Mouse (Mus musculus) A20 (cell line): ENCODE results near the gene Gm6583.
A peak's percentile ranks its signal among the peaks of the same experiment; 100 is the strongest.

Experiments used
- DNase-seq: peaks from one replicate; pipeline ENCODE4 v3.0.0-alpha.2; 2011; ENCODE audit warnings: low read depth, low spot score

Gm6583 gene

DNA sequence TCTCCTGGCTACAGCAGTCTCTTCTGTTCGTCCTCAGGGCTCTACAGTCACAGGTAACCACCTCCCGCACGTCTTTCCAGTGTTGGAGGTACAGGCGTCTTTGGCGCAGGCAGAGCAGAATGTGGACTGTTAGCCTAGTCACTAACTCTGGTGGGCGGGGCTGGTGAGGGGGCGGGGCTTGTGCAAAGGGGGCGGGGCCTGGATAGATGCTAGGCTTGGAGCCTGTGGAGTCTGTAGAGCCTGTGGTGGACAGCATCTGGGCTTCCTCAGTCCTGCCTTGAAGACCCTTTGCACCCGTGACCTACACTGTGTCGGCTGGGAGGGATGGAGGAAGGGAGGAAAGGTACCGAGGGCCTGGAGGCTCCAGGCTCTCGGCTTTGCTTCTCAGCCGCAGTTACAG lies at the start of gene Gm6583:
Gene Gm6583 (minus strand): TSS at position 124 of the 400 bp plus-strand sequence.
- no peak for DNase-seq

DNA sequence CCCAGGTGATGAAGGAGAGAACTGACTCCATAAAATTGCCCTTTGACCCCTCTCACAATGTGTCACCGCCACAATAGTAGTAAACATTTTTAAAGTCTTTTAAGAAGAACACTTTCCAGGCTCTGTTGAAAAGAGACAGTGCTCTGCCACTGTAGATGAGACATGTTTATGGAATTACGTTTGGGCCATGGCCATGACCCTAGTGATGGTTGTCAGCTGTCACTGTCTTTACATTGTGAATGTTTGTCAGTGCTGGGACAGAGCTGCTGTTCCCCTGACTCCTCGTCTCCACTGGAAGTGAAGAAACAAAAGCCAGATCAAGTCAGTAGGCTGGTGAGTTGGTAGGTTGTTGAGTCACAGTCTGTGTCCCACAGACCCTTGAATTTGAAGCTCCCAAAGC lies 46.6 kb upstream of the Gm6583 start:
- DNase-seq: no peak

DNA sequence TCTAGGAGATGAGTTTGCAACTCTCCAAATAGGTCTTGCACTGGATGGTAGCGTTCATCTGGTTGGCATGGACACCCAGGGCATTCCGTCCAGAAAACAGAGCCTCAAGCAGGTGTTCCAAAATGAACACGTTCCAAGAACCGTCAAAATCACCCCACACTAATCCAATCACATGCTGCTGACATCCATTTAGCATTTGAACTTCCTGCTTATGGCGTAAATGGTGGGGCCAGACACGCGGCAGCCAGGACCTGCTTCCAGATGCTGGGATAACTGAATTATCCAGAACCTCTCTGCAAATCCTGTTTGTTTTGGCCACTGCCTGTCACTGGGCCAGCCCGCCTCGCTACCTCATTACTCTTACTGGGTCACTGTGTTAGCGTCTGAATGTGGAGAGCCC lies 43.5 kb upstream of the Gm6583 start:
- no peak for DNase-seq

DNA sequence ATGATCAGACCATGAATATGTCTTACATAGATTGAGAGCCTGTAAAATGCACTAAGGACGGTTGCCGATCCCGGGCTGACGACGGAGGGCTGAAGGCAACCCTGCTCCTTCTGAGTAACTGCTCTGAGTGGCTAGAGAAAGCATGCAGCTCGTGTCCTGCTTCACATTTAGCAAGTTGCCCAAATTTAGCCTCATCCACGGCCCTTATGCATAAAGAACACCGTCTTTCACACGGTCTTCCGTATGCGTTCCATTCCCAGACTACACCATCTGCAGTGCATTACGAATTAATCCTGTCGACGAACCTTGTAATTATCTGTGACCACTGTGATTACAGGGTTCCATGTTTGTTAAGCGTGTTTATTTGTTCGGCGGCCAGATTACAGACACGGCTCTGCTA lies 40.2 kb upstream of the Gm6583 start:
- DNase-seq: no peak

DNA sequence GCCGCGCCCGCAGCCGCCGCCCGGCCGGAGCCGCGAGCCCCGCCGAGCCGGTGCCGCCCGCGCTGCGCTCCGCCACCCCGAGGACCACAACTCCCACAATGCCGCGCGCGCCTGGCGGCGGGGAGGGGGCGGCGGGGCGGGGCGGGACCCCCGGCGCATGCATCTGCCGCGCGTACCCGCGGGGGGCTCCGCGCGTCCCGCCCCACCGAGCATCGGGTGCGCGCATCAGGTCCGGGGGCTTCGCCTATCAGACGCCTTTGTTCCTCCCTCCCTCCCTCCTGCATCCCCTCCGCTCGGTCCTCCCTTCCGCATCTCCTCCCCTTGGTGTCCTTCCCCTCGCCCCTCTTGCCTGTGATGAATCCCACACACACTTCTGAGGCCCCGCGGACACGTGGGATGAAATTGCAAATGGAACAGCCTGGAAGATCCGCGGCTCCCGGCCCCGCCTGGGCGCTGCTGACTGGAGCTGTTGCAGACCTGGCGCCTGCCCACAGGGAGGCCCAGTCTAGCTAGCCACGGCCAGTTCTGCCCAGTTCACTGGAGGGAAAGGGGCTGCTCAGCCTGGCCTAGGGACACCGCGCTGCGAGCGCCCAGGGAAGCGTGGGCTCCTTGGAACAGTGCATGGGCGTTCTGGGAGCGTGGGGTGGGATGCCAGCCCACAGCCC lies 39.1 kb upstream of the Gm6583 start, which contains the start of gene Asphd2:
Gene Asphd2 (minus strand): TSS at position 88 of the 665 bp plus-strand sequence.
- no peak for DNase-seq

DNA sequence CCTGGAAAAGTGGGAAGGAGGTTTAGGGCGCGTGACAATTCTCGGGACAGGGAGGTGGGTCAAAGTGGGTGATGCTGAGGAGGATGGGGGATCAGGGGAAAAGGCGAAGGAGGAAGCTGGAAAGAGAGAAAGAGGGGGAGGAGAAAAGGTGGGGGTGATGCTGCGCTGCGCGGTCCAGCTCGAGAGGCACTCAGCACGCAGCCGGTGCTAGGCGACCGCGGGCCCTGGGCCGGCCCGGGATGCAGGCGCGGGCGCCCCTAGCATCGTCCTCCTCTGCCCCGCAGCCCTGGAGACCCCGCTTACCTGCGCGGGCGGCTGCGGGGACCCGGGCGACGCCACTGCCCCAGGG lies 38.6 kb upstream of the Gm6583 start:
- no peak for DNase-seq

DNA sequence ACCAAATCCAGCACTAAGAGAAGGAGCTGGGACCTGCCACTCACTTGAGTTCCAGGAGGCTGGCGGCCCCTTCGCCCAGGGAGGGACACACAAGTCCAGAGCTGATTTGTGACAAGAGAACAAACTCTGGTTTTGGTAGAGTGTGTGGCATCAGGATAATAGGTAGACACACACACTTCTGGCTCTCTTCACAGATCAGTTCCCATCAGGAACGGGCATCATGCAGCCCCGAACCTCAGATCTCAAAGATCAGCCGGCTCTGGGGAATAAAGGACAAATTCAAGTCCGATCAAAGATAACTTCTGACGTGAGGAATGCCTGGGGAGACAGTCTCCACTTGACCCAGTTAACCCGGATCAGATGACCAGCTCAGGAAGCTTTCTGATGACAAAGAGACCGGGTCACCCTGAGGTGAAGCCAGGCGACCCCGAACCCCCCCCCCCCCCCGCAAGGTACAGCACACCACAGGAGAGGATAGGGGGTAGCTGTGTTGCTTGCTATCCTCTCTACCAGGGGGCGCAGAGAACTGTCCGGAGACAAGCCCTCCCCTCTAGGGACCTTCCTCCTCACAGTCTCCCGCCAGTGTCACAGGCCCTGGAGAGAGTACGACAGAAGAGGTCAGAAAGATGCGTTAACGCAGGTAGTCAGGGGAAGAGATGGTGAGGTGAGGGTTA lies 38.0 kb upstream of the Gm6583 start:
- no peak for DNase-seq

DNA sequence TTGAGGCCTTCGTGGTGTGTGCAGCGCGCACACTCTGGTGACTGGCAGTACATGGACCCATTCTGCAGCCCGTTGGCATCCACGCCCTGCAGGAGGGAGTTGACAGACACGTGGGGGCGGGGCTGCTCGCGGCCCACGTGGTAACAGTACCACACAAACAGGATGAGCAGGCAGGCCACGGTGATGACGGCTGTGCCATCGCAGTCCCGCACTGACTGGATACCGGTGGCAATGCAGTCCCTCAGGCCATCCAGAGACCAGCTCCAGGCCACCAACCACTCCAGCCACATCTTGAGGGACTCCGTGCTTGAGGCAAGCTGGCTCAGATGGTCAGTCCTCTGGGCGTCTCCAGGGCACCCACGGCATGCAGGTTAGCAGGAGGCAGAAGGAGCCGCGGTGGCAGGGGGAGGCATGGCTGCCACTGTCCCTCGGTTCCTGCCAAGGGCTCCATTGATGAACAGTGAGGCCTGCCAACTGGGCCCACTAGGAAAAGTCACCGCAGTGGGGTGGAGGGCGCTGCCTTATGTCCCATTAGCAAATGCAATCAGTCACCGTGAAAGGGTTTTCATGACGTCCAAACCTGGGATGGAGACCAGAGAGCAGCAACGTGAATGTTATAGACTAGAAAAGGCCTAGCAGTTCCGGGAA lies 36.0 kb upstream of the Gm6583 start:
- DNase-seq: no peak

DNA sequence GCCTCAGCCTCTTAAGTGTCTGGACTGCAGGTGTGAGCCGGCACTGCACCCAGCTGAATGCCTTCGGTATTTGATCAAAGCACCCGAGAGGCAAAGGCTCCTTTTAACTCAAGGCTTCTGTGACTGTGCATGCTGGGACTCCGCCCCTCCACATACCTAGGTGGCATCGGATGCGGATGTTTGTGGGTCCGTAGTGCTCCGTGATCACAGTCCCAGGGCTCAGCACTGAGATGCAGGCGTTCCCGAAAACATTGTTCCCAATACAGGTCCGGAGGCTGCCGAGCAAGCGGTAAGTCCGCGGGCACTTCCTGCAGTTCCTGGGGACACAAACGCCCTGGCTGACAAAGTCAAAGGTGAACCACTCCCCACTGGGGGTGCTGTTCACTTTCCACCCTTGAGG lies 35.2 kb upstream of the Gm6583 start:
- DNase-seq: no peak

DNA sequence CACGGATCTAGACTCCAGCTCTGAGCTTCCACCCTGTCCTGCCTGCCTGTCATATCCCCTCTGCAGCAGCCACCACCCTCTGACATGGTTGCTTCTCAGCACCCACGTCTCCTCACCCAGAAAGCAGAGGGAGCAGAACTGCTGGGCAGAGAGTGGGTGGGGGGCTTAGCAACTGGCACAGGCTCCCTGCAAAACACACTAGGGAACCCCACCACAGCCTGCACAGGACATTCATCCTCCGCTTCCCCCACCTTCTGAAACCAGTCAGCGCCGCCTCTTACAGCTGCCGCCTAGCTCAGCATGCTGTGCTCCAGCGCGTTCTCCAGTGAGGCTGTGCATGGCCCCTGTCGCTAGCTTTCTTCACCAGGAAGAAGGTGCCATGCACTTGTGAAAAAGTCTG lies 33.5 kb upstream of the Gm6583 start:
- no peak for DNase-seq

DNA sequence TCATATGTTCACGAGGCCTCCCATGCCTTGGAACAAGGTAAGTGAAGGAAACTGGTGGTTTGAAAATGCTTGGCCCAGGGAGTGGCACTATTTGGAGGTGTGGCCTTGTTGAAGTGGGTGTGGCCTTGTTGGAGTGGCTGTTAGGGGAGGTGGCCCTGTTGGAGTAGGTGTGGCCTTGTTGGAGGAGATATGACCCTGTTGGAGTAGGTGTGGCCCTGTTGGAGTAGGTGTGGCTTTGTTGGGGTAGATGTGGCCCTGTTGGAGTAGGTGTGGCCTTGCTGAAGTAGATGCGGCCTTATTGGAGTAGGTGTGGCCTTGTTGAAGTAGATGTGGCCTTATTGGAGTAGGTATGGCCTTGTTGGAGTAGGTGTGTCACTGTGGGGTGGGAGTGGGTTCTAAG lies 30.1 kb upstream of the Gm6583 start:
- DNase-seq: peak; percentile 6

DNA sequence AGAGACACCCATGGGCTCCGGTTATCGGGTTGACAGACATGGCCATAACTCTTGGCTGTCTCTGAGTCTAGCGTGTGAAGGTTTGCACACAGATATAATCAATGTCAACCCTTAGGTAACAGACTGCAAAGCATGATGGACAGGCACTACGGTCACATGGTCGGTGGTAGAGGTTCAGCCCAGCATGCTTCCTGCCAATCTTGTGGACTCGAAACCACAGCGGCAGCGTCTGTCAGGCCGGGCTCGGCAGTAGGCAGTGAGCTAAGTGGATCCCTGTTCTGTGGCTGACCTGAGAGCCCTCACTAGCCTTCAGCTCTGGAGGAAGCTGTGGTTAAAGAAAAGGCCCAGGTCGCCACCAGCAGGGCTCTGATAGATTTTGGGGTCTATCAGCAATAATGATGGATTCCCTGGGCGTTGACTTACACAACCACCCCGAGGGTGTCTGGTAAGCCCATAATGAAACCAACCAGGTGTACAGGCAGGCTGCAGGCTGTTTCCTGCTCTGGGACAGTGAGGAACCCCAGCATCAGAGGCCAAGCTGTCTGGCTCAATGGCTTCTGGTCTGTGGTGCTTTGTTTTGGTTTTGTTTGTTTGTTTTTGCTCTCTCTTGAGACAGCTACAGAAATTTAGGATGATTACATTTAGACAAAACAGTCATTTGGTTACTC lies 29.1 kb upstream of the Gm6583 start:
- no peak for DNase-seq

DNA sequence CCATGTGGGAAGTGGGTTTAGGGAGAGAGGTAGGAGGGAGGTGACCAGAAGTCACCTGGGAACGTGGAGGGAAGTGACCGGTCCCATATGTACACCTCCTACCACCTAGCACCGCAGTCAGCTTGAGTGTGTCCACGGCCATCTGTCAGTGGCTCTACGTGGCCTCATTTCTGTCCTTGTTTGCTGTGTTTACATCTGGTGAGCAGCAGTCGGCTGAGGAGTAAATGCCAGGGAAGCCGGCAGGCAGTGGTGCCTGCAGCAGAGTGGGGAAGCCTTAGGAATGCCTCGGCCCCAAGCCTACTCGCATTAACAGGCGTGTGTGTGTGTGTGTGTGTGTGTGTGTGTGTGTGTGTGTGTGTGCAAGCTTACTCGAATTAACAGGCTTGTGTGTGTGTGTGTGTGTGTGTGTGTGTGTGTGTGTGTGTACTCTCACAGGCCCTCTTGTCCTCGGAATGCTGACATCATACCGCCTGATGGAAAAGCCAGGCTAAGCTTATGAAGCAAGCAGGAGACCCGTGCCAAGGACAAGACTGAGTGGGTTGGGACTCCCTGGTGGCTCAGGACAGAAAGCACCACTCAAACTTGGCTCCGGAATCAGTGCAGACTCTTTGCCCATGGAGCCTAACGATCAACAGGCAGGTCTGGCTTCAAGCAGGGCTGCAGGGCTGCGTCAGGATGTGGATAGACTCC lies 27.0 kb upstream of the Gm6583 start:
- no peak for DNase-seq

DNA sequence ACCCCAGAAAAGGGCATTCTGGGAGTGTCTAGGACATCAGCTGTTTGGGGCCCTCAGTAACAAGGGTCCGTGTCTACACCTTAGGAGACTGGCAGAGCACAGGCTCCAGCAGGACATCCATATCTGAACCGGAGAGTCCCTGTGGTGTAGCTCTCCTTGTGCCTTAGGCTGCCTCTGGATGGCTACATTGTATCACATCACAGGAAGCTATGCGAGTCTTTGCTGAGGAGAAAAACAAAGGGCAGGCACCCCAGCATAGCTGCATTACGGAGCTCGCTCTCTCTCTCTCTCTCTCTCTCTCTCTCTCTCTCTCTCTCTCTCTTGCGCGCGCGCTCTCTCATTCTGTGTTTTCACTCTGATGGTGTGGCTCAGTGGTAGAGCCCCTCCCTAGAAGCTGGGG lies 26.2 kb upstream of the Gm6583 start:
- DNase-seq: no peak

DNA sequence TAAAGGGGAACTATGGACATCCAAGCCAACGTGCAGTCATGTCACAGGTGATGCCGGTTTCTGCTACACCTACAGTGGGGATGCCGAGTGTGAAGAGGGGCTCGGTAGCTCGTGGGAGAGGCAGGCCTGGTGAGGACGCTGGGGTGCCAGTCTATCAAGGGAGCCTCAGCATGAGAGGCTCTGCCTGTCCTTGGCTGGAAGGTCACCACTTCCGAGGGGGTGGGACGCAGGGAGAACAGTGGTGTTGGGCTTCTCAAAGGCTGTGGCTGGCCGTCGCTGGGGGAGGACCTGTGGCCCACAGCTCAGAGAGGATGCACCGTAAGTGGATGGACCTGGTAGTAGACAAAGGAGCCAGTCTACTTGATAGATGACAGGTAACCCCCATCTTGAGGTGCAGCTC lies 25.3 kb upstream of the Gm6583 start:
- no peak for DNase-seq

DNA sequence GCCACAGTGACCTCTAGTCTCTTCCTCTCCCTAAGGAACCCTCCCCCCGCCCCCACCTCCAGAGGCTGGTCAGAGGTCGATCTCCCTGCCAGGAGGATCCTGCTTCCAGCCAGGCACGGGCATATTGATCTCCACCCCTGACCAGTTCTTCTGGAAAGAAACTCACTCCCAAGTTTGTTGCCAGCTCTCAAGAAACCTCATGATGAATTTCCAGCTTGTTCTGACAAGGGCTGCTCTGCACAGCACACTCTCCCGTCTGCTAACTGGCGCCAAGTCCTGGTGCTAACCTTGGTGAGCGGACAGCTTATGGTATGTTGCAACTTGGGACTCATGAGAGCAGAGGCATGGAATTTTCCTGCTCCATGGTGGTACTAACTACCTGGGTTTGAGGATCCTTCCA lies 22.9 kb upstream of the Gm6583 start:
- DNase-seq: no peak

DNA sequence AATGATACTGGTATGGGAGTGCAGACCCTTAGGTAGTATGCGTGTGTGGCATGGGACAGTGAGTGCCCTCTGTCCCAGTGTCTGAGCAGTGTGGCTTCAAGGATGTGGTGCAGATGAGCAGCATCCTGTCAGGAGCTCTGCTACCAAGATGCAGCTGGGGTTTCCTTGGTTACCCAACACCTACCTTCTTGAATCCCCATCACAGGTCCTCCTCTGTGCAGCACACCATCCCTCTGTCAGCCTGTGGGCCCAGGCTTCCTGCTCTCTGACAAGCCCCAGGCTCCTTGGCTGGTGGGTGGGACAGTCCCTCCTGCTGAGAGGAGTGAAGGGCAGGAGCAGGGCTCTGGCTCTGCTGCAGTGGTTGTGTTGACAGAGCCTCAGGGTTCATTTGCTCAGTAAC lies 21.5 kb upstream of the Gm6583 start:
- no peak for DNase-seq

DNA sequence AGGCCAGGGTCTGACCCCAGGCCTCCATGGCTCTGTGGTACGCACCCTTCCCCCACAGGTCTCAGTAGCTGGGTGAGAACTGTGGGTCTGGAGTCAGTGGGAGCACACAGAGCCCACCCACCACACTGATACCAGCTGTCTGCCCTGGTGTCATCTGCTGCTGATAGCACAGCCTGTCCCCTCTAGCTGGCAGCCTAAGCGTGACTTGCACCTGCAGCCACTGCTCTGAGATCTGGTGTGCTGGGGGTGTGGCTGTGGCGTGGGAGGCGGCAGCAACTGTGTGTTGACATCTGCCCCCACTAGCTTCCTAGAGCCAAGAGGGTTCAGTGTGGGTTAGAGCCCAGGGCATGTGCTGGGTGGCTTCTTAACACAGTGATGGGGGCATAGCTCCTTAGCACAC lies 20.3 kb upstream of the Gm6583 start:
- no peak for DNase-seq

DNA sequence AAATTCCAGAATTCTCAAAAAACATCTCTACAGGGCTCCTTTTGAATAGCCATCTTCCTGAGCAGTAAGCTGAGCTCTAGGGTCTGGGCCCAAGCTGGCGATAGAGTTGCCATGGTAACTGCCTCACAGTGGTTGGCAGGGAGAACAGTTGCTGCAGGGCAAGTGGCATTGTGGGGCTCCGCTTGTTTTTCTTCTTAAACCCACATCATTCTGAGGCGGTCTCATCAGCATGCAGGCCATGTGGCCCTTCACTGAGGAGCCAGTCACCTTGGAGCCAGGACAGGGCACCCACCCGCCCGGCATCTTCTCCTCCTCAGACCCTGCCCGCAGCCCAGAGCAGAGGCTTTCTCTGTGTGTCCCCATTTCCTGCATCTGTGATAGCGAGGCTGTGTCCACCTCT lies 16.1 kb upstream of the Gm6583 start:
- DNase-seq: no peak

DNA sequence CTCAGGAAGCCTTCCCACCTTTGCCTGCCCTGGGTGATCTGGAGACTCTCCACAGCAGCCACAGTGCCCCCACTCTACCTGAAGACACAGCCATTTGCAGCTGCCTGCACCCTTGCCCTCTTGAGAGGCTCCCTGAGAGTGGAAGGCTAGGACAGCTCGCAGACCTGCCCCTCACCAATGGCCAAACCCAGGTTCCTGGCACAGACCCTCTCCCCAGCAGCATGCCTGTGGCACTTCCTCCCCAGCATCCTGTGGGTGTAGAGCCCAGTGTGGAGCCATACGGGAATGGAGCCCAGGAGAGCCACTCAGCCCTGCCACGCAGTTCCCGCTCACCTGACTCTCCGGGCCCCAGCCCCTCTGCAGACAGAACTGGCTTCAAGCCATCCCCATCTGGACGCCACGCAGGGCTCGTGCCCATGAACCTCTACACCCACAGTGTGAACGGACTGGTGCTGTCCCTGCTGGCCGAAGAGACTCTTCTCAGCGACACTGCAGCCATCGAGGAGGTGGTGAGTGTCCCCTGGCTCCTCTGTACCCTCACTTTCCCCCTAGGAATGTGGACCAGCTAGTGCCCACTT lies 14.5 kb upstream of the Gm6583 start:
- DNase-seq: no peak

DNA sequence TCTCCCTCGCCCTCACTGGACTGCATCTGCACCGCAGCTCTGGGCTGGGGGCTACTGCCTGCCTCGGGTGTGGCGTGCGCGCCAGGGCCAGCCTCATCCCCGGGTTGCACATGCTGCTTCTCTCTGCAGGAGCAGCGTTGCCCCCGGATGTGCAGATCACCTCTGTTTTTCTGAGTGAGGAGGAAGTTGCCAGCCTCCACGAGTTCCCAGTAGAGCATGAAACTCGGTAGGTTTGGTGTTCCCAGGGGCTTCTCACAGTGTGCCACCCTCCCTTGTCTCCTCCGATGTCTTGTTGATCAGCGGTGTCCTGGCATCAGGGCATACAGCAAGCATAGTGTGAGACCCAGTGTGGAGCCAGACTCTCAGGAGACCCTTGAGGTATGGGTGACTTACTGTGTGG lies 13.5 kb upstream of the Gm6583 start:
- DNase-seq: no peak

DNA sequence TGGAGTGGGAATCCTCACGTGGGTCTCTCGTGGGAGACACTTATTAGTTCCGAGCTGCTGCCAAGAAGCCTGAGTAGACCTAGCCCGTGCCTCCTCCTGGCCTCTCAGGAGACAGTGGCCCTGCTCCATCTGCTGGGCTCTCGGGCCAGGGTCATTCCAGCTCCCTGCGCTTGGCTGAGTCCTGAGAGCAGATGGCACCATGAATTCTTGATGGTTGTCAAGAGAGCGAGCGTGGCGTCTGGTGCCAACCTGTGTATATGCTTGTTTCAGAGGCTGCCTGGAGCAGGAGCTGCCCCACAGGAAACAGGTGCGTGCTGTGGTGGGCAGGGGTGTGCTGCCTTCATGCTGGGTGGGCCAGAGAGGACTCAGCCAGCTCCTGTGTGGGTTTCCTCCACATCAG lies 12.8 kb upstream of the Gm6583 start:
- no peak for DNase-seq
